Mouse (Mus musculus): ENCODE data around the gene Ccdc169.
A peak's percentile ranks its signal among the peaks of the same experiment; 100 is the strongest.

Ccdc169 gene

GRCm38 (mm10) chr3:55098014-55098413 is 39.1 kb upstream of the Ccdc169 start:
- TF ChIP-seq NANOG (IDR thresholded peaks at IDR 0.05; ENCODE audit: borderline replicate concordance, low read length) (no peak), POU5F1 (IDR thresholded peaks at IDR 0.05; ENCODE audit: borderline replicate concordance, low read length) (no peak), CTCF (conservative IDR thresholded peaks at IDR 0.05; ENCODE audit: low read length) (no peak)
- H3K9me3 ChIP-seq (ENCODE audit: low read length): 0 out of 2 replicates have a peak, but pooled peaks cover 2% of the 10 kb centered on the region
- H3K4me1 ChIP-seq (replicated peaks; ENCODE audit: low read depth, low read length): peaks cover 17% of the 10 kb centered on the region
- no peak overlapping the region for H3K4me3 ChIP-seq (replicated peaks; ENCODE audit: low read length)
- H3K36me3 ChIP-seq (ENCODE audit: insufficient read depth, low read length): no peaks in the 10 kb centered on the region
- no peaks in the 10 kb centered on the region for H3K27me3 ChIP-seq (ENCODE audit: insufficient read depth, low read length)

DNA sequence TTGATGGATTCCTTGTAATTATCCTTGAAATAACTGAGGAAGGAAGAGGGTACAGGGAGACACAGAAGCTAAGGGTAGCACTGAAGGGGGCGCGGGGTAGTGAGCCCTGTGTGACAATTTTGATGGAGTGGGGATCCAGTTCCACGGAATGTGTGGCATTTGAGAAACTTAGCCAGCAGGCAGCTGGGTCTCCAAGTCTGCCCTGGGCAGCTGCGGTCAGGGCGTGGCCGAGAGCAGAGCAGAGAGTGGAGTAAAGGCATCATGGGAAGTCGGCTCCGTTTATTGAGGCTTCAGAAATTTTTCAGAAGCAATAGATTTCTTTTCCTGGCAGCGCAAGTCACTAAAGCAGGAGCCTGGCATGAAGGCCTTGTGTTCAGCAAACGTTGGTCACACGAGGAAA is 38.1 kb upstream of the Ccdc169 start:
- Histone ChIP-seq H3K36me3 (ENCODE audit: insufficient read depth, low read length) (no peaks in the 10 kb centered on the region), H3K4me1 (replicated peaks; ENCODE audit: low read depth, low read length) (peaks cover 17% of the 10 kb centered on the region), H3K9me3 (ENCODE audit: low read length) (0 out of 2 replicates have a peak, but pooled peaks cover 2% of the 10 kb centered on the region), H3K4me3 (replicated peaks; ENCODE audit: low read length) (no peak overlapping the region), H3K27me3 (ENCODE audit: insufficient read depth, low read length) (no peaks in the 10 kb centered on the region)
- TF ChIP-seq CTCF (conservative IDR thresholded peaks at IDR 0.05; ENCODE audit: low read length) (no peak), NANOG (IDR thresholded peaks at IDR 0.05; ENCODE audit: borderline replicate concordance, low read length) (no peak), POU5F1 (IDR thresholded peaks at IDR 0.05; ENCODE audit: borderline replicate concordance, low read length) (no peak)

DNA sequence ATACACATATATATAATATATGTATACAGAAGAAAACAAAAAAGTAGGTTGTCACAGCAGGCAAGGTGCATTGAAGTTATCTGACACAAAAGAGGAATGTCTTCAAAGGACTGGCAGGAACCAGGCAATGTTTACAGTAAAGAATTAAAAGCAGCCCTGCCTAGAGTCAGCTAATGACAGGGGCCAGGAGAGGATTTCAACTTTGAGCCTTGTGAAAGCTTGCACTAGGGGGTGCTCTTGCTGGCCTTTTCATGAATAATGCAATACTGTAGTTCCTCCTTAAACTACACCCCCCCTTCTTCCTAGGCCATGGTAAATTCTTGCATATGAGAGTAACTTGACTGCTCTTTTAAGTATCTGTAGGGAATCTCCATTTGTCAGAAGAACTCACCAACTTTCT is 36.0 kb upstream of the Ccdc169 start:
- no peak overlapping the region for H3K4me3 ChIP-seq (replicated peaks; ENCODE audit: low read length)
- peaks cover 14% of the 10 kb centered on the region for H3K4me1 ChIP-seq (replicated peaks; ENCODE audit: low read depth, low read length)
- H3K36me3 ChIP-seq (ENCODE audit: insufficient read depth, low read length): no peaks in the 10 kb centered on the region
- H3K27me3 ChIP-seq (ENCODE audit: insufficient read depth, low read length): no peaks in the 10 kb centered on the region
- TF ChIP-seq POU5F1 (IDR thresholded peaks at IDR 0.05; ENCODE audit: borderline replicate concordance, low read length): no peak
- no peak for TF ChIP-seq NANOG (IDR thresholded peaks at IDR 0.05; ENCODE audit: borderline replicate concordance, low read length)
- no peak for TF ChIP-seq CTCF (conservative IDR thresholded peaks at IDR 0.05; ENCODE audit: low read length)
- H3K9me3 ChIP-seq (ENCODE audit: low read length): peaks cover 12% of the 10 kb centered on the region

GRCm38 (mm10) chr3:55105372-55106023 is 31.6 kb upstream of the Ccdc169 start:
- no peak for TF ChIP-seq NANOG (IDR thresholded peaks at IDR 0.05; ENCODE audit: borderline replicate concordance, low read length)
- no peak for TF ChIP-seq POU5F1 (IDR thresholded peaks at IDR 0.05; ENCODE audit: borderline replicate concordance, low read length)
- TF ChIP-seq CTCF (conservative IDR thresholded peaks at IDR 0.05; ENCODE audit: low read length): no peak
- Histone ChIP-seq H3K4me1 (replicated peaks; ENCODE audit: low read depth, low read length) (no peaks in the 10 kb centered on the region), H3K36me3 (ENCODE audit: insufficient read depth, low read length) (no peaks in the 10 kb centered on the region), H3K9me3 (ENCODE audit: low read length) (peaks cover 34% of the 10 kb centered on the region), H3K4me3 (replicated peaks; ENCODE audit: low read length) (no peak overlapping the region), H3K27me3 (ENCODE audit: insufficient read depth, low read length) (no peaks in the 10 kb centered on the region)

- H3K4me1 ChIP-seq (replicated peaks; ENCODE audit: low read depth, low read length): no peaks in the 10 kb centered on the region
- no peak overlapping the region for H3K4me3 ChIP-seq (replicated peaks; ENCODE audit: low read length)
- H3K27me3 ChIP-seq (ENCODE audit: insufficient read depth, low read length): no peaks in the 10 kb centered on the region
- H3K36me3 ChIP-seq (ENCODE audit: insufficient read depth, low read length): no peaks in the 10 kb centered on the region
- TF ChIP-seq POU5F1 (IDR thresholded peaks at IDR 0.05; ENCODE audit: borderline replicate concordance, low read length) (no peak), NANOG (IDR thresholded peaks at IDR 0.05; ENCODE audit: borderline replicate concordance, low read length) (no peak), CTCF (conservative IDR thresholded peaks at IDR 0.05; ENCODE audit: low read length) (no peak)
- peaks cover 34% of the 10 kb centered on the region for H3K9me3 ChIP-seq (ENCODE audit: low read length)
Observed at GRCm38 (mm10) chr3:55106051-55106450, 31.1 kb upstream of the Ccdc169 start.

DNA sequence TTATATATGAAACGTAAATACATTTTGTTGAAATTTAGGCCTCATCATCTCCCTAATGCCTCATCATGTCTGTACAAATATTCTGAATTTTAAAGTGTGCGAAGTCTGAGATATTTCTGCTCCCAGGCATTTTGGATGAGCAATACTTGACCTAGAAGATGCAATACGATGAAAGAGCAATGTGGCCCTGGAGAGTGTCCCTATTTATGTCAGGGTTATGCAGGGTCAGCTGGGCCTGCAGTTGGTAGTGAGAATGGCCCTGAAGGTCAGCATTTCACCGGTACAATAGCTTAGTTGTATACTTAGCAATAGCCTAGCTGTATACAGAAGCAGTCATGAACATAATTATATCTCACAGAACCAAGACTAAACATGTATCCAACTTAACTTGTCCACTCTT is 28.0 kb upstream of the Ccdc169 start:
- 0 out of 2 replicates have a peak, but pooled peaks cover 2% of the 10 kb centered on the region for H3K27me3 ChIP-seq (ENCODE audit: insufficient read depth, low read length)
- peaks cover 32% of the 10 kb centered on the region for H3K9me3 ChIP-seq (ENCODE audit: low read length)
- peaks cover 7% of the 10 kb centered on the region for H3K4me1 ChIP-seq (replicated peaks; ENCODE audit: low read depth, low read length)
- TF ChIP-seq NANOG (IDR thresholded peaks at IDR 0.05; ENCODE audit: borderline replicate concordance, low read length): no peak
- H3K36me3 ChIP-seq (ENCODE audit: insufficient read depth, low read length): no peaks in the 10 kb centered on the region
- H3K4me3 ChIP-seq (replicated peaks; ENCODE audit: low read length): no peak overlapping the region

- H3K4me3 ChIP-seq (replicated peaks; ENCODE audit: low read length): peak within 1 kb of the TSS; percentile 88
- peaks cover 15% of the 10 kb centered on the region for H3K27me3 ChIP-seq (ENCODE audit: insufficient read depth, low read length)
- peaks cover 12% of the 10 kb centered on the region for H3K9me3 ChIP-seq (ENCODE audit: low read length)
- peaks cover 13% of the 10 kb centered on the region for H3K4me1 ChIP-seq (replicated peaks; ENCODE audit: low read depth, low read length)
- no peaks in the 10 kb centered on the region for H3K36me3 ChIP-seq (ENCODE audit: insufficient read depth, low read length)
- TF ChIP-seq NANOG (IDR thresholded peaks at IDR 0.05; ENCODE audit: borderline replicate concordance, low read length): no peak
- TF ChIP-seq CTCF (conservative IDR thresholded peaks at IDR 0.05; ENCODE audit: low read length): peak; percentile 47
- no peak for TF ChIP-seq POU5F1 (IDR thresholded peaks at IDR 0.05; ENCODE audit: borderline replicate concordance, low read length)
Observed at GRCm38 (mm10) chr3:55111935-55112709, 25.0 kb upstream of the Ccdc169 start, which contains the start of gene Spg20. TSS of gene Spg20 (plus strand) at chr3:55112108.

- no peak for TF ChIP-seq NANOG (IDR thresholded peaks at IDR 0.05; ENCODE audit: borderline replicate concordance, low read length)
- TF ChIP-seq CTCF (conservative IDR thresholded peaks at IDR 0.05; ENCODE audit: low read length): no peak
- TF ChIP-seq POU5F1 (IDR thresholded peaks at IDR 0.05; ENCODE audit: borderline replicate concordance, low read length): no peak
- H3K27me3 ChIP-seq (ENCODE audit: insufficient read depth, low read length): peaks cover 23% of the 10 kb centered on the region
- H3K9me3 ChIP-seq (ENCODE audit: low read length): peaks cover 5% of the 10 kb centered on the region
- H3K36me3 ChIP-seq (ENCODE audit: insufficient read depth, low read length): peaks cover 4% of the 10 kb centered on the region
- H3K4me3 ChIP-seq (replicated peaks; ENCODE audit: low read length): peak overlapping the region; percentile 88
- peaks cover 14% of the 10 kb centered on the region for H3K4me1 ChIP-seq (replicated peaks; ENCODE audit: low read depth, low read length)
Observed at GRCm38 (mm10) chr3:55112710-55113415, 24.3 kb upstream of the Ccdc169 start.
